Mouse (Mus musculus) cerebellum, adult 9-11 months (tissue): Measurements from ENCODE around the gene Magi1.

Source experiments
- DNase-seq: peaks from one replicate; pipeline ENCODE4 v3.0.0; 2022

The Magi1 gene

GRCm38 (mm10) chr6:93789721-93790120 is 494.0 kb downstream of the Magi1 start:
- DNase-seq = no peak

DNA sequence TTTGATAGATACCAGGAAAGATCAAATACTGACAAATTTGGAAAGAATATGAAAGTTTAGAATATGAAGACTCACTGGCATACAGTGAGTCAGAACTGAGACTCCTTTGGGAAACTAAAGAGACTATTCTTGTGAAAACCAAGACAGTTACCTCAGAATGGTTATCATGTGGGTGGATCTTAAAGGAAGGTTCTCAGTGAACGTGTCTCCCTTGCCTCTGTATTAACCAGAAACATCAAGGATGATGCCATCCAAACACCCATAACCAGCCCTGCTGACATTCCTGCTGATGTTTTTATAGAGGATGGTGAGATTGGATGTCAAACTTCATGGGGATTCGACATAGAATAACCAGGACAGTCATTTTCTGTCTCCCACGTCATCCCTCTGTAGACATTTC is 496.7 kb downstream of the Magi1 start:
- DNase-seq = no peak

DNA sequence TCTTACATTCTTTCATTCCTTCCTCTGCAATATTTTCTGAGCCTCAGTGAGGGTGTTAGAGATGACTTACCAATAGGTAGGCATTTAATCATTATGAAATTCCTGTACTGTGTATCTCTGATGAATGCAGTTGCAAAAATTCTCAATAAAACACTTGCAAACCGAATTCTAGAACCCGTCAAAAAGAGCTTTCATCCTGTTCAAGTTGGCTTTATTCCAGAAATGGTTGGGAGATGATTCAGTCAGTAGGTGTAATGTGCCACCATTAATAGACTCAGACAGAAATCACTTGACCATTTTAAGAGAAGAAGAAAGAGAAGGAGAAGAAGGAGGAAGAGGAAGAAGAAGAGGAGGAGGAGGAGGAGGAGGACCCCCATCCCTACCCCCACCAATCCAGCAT is 497.5 kb downstream of the Magi1 start:
- DNase-seq = no peak

GRCm38 (mm10) chr6:93771081-93771480 is 512.6 kb downstream of the Magi1 start:
- no peak for DNase-seq

- DNase-seq = no peak
Observed at GRCm38 (mm10) chr6:93770283-93771025, 513.3 kb downstream of the Magi1 start.

DNA sequence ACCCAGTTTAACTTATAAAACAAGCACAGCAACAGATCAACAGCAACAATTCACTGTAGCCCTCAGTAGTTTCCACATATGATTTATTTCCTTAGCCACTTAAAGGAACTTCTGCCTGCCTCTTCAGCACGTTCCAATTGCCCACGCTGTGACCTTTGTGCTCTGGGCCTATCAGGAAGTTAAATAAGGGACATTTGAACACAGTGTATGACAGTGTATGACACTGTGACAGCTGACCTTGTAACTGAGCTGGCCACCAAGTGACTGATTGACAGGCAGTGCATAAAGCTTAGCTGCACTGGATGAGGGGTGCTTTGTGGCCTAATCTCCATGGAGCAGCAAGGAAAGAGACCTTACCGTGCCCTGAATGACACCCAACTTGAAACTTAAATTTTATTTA is 525.6 kb downstream of the Magi1 start:
- no peak for DNase-seq

GRCm38 (mm10) chr6:93757353-93758087 is 526.2 kb downstream of the Magi1 start:
- peak; percentile 72 for DNase-seq

DNA sequence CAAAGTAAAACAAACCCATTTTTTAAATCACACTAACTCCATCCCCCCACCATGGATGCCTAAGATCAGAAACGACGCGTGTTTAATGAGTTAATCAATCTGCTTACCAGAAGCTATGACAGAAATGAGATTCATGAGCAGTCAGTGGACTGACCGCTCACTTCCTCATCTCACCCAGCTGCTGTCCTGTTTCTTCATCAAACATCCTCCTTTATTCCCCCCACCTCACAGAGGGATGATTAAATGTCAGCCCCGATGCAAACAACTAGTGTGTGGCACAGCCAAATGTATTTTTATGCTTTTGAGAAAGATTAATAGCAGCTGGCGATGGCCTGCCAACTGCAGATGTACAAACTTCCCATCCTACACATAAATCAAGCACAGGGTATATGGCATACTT is 540.6 kb downstream of the Magi1 start:
- no peak for DNase-seq

DNA sequence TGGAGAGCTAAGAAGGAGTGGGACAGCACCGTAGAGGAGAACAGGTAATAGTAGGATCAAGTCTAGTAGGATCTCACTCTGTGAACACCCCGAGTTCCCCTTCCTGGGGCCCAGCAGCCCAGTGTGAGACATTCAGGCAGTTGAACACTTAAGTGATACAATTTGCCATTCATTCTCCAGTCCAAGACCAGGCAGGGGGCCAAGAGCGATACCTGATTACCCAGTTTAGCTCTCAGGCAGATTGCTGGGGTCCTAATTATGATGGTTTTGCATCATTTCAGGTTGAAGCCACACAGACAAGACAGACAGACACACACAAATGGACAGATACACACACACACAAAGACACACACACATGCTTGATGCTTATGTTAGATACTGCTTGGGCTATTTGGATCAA is 543.9 kb downstream of the Magi1 start:
- no peak for DNase-seq

GRCm38 (mm10) chr6:93737083-93737482 is 546.6 kb downstream of the Magi1 start:
- no peak for DNase-seq

GRCm38 (mm10) chr6:93736071-93736470 is 547.6 kb downstream of the Magi1 start:
- DNase-seq = no peak

GRCm38 (mm10) chr6:93733800-93734199 is 549.9 kb downstream of the Magi1 start:
- no peak for DNase-seq

DNA sequence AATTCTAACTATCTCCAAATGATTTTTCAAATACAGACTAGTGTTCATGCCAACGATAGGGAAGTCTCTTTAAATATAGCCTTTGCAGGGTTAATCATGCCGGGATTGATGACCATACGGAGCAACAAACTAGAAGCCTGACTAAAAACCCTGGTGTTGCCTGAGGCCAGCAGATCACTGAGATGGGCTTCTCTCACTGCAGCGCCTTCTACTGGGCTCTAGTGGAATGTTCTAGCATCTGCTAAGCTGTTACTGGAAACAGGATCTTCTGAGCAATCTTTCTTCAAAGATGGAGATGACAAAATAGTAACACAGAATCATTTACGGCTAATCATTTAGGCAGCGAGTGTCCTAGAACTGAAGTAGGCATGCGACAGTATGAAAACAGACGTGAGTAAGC is 554.0 kb downstream of the Magi1 start:
- no peak for DNase-seq

- no peak for DNase-seq
Observed at GRCm38 (mm10) chr6:93728791-93729190, 554.9 kb downstream of the Magi1 start.

- no peak for DNase-seq
Observed at GRCm38 (mm10) chr6:93727630-93728178, 556.0 kb downstream of the Magi1 start.

GRCm38 (mm10) chr6:93726829-93727455 is 556.8 kb downstream of the Magi1 start:
- DNase-seq = no peak

DNA sequence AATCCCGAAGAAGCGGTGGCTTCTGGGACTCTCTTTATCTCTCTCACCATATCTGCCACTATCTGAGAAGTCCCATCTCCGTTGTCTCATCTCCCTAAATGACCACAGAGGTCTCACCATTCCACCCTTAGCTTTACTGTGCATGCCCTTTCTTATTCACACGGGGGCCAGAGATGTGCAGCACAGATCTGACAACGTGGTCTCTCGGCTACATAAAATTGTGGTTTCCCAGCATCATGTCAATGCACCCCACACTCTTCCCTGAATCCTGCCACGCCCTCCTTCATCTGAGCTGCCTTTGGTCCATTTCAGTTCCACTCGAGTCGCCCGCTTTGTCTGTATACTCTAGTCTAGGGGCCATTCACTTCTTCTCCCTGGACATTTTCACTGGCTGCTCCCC is 557.6 kb downstream of the Magi1 start:
- DNase-seq = no peak

GRCm38 (mm10) chr6:93724749-93725148 is 559.0 kb downstream of the Magi1 start:
- no peak for DNase-seq

- DNase-seq = no peak
Observed at GRCm38 (mm10) chr6:93723226-93723625, 560.5 kb downstream of the Magi1 start.

- DNase-seq = no peak
Observed at GRCm38 (mm10) chr6:93719532-93719931, 564.2 kb downstream of the Magi1 start.

- DNase-seq = no peak
Observed at GRCm38 (mm10) chr6:93718385-93718784, 565.3 kb downstream of the Magi1 start.

- DNase-seq = no peak
Observed at GRCm38 (mm10) chr6:93717826-93718375, 565.8 kb downstream of the Magi1 start.
